In genomic region chr15:57079806-57080205, GRCm38 (mm10) we compare ENCODE assay signal across 26 mouse cellular contexts.
DNase-seq lines count a peak whose midpoint lies in the region; ATAC-seq lines count a peak whose summit lies in the region.
"Had no signal": no experiment of that assay in that cellular context is flagged by ENCODE, and none has a peak within 500 bp of the region (broad histone marks: within the 10 kb centered on the region; RNA-seq: fewer than 3 reads in every experiment).

No protein-coding gene starts in this region.

- no peak overlapping the region for H3K4me2 ChIP-seq in forebrain, embryonic 14.5 days (ENCODE audit: low read length)
- no peak overlapping the region for H3K4me2 ChIP-seq in forebrain, embryonic 16.5 days (ENCODE audit: low read length)
- H3K4me2 ChIP-seq: embryonic facial prominence, embryonic 12.5 days; embryonic facial prominence, embryonic 15.5 days; forebrain, embryonic 12.5 days; heart, embryonic 13.5 days; hindbrain, embryonic 14.5 days had no signal

- H3K4me1 ChIP-seq in forebrain, embryonic 14.5 days (ENCODE audit: control insufficient read depth, insufficient read depth, low read length), result no peaks in the 10 kb centered on the region
- H3K4me1 ChIP-seq in forebrain, embryonic 16.5 days (replicated peaks; ENCODE audit: control insufficient read depth, insufficient read depth, low read length), result no peaks in the 10 kb centered on the region
- H3K4me1 ChIP-seq: embryonic facial prominence, embryonic 12.5 days; embryonic facial prominence, embryonic 15.5 days; heart, embryonic 10.5 days; heart, embryonic 13.5 days had no signal

- DNase-seq in forebrain, embryonic 14.5 days (ENCODE audit: low spot score), result peak; percentile 17
- peak; percentile 14 for DNase-seq in embryo, embryonic 10.5 days (ENCODE audit: low spot score)
- peak; percentile 4 for DNase-seq in mesoderm, embryonic 11.5 days (ENCODE audit: low read depth, low spot score)
- no peak for DNase-seq in frontal cortex, postnatal 14 days (ENCODE audit: low spot score in 2 of 2)
- no peak for DNase-seq in urinary bladder, postnatal 4 days (ENCODE audit: low spot score in 2 of 2)
- DNase-seq: adrenal gland, adult 8-10 months; adrenal gland, postnatal 25 days; cerebellum, adult 18-20 months; cerebellum, adult 9-10 months; cerebellum, postnatal 14 days; gastrocnemius, postnatal 10 days; gastrocnemius, postnatal 36 days; heart, adult 2 months; heart, postnatal 14 days; heart, postnatal 4 days had no signal

- H3K9me3 ChIP-seq in forebrain, embryonic 14.5 days (replicated peaks; ENCODE audit: control insufficient read depth, low read length), result no peaks in the 10 kb centered on the region
- no peaks in the 10 kb centered on the region for H3K9me3 ChIP-seq in forebrain, embryonic 16.5 days (ENCODE audit: control insufficient read depth, low read length)
- H3K9me3 ChIP-seq: embryonic facial prominence, embryonic 12.5 days; embryonic facial prominence, embryonic 15.5 days; forebrain, embryonic 12.5 days; heart, embryonic 10.5 days; heart, embryonic 13.5 days had no signal

- no peaks in the 10 kb centered on the region for H3K36me3 ChIP-seq in forebrain, embryonic 14.5 days (ENCODE audit: control insufficient read depth, insufficient read depth, low read length)
- no peaks in the 10 kb centered on the region for H3K36me3 ChIP-seq in forebrain, embryonic 16.5 days (ENCODE audit: control insufficient read depth, insufficient read depth)
- H3K36me3 ChIP-seq: embryonic facial prominence, embryonic 12.5 days; embryonic facial prominence, embryonic 15.5 days; forebrain, embryonic 12.5 days; heart, embryonic 10.5 days; heart, embryonic 13.5 days had no signal

- no peak for ATAC-seq in forebrain, embryonic 14.5 days
- ATAC-seq in forebrain, embryonic 16.5 days, result no peak
- ATAC-seq: activated CD4-positive, CD25-positive, alpha-beta regulatory T cell, adult 4 months; hindbrain, postnatal 0 days; inflammation-experienced regulatory T-cells, adult 6 months; intestine, embryonic 16.5 days had no signal

- H3K9ac ChIP-seq in forebrain, embryonic 14.5 days (ENCODE audit: low read length), result no peak overlapping the region
- no peak overlapping the region for H3K9ac ChIP-seq in forebrain, embryonic 16.5 days (replicated peaks; ENCODE audit: low read depth, low read length)
- H3K9ac ChIP-seq: embryonic facial prominence, embryonic 12.5 days; embryonic facial prominence, embryonic 15.5 days; forebrain, embryonic 12.5 days; heart, embryonic 13.5 days; hindbrain, embryonic 14.5 days had no signal

- no peak overlapping the region for H3K4me3 ChIP-seq in forebrain, embryonic 14.5 days (ENCODE audit: low read depth, low read length)
- H3K4me3 ChIP-seq in forebrain, embryonic 16.5 days (replicated peaks; ENCODE audit: low read length), result no peak overlapping the region
- H3K4me3 ChIP-seq: embryonic facial prominence, embryonic 12.5 days; embryonic facial prominence, embryonic 15.5 days; forebrain, embryonic 12.5 days; heart, adult 2 months; heart, embryonic 10.5 days; heart, embryonic 13.5 days had no signal

- H3K27me3 ChIP-seq in forebrain, embryonic 14.5 days (replicated peaks; ENCODE audit: control insufficient read depth, insufficient read depth, low read length), result no peaks in the 10 kb centered on the region
- no peaks in the 10 kb centered on the region for H3K27me3 ChIP-seq in forebrain, embryonic 16.5 days (replicated peaks; ENCODE audit: control insufficient read depth, insufficient read depth, low read length)
- H3K27me3 ChIP-seq: embryonic facial prominence, embryonic 12.5 days; embryonic facial prominence, embryonic 15.5 days; forebrain, embryonic 12.5 days; heart, embryonic 13.5 days had no signal

- H3K27ac ChIP-seq in forebrain, embryonic 14.5 days (ENCODE audit: low read depth, low read length), result no peak overlapping the region
- H3K27ac ChIP-seq in forebrain, embryonic 16.5 days (ENCODE audit: low read length), result no peak overlapping the region
- H3K27ac ChIP-seq: embryonic facial prominence, embryonic 12.5 days; embryonic facial prominence, embryonic 15.5 days; forebrain, embryonic 12.5 days; heart, adult 2 months; heart, embryonic 10.5 days; heart, embryonic 13.5 days; hindbrain, embryonic 14.5 days; hindbrain, postnatal 0 days had no signal

Comparison
In these comparisons a context has a peak if more than half of its experiments do, and no peak if none do; other contexts are left out.
1. DNase-seq: peak in forebrain, embryonic 14.5 days (single experiment), embryo, embryonic 10.5 days (single experiment) and mesoderm, embryonic 11.5 days (single experiment); none in frontal cortex, postnatal 14 days (0 of 2) and urinary bladder, postnatal 4 days (0 of 2).